Mouse (Mus musculus) kidney, embryonic 14.5 days (tissue): Measurements from ENCODE around the gene Adora3. TPM values are rescaled to one million over a fixed set of nuclear protein-coding genes. Genes with fewer than 3 reads are reported as not detected.

ENCODE experiments used
- ATAC-seq: fragments of 200-750 bp; cut with Nextera tagmentation; 2 replicates; pipeline ENCODE4 v1.8.0; 2017; ENCODE audit warnings: moderate number of reproducible peaks, mild to moderate bottlenecking, moderate TSS enrichment, moderate library complexity; ENCODE audit not compliant: low FRiP score, low TSS enrichment
- H3K27ac ChIP-seq: fragments of 300-500 bp; sonication (generic); 2 replicates; pipeline ENCODE4 v1.5.1; 2014; ENCODE audit warnings: low read depth, mild to moderate bottlenecking, low read length, moderate library complexity, mixed read lengths
- H3K27me3 ChIP-seq: fragments of 300-500 bp; sonication (generic); 2 replicates; pipeline ENCODE4 v1.6.1; 2014; ENCODE audit warnings: mild to moderate bottlenecking, low read length; ENCODE audit not compliant: control insufficient read depth, insufficient read depth
- H3K36me3 ChIP-seq: fragments of 300-500 bp; sonication (generic); 2 replicates; pipeline ENCODE4 v1.6.1; 2014; ENCODE audit warnings: low read length, mixed read lengths; ENCODE audit not compliant: control insufficient read depth, insufficient read depth
- H3K4me1 ChIP-seq: fragments of 300-500 bp; sonication (generic); 2 replicates; pipeline ENCODE4 v1.6.1; 2014; ENCODE audit warnings: low read length, mixed read lengths; ENCODE audit not compliant: control insufficient read depth, insufficient read depth
- H3K4me2 ChIP-seq: fragments of 300-500 bp; sonication (generic); replicated peaks from 2 replicates; pipeline ENCODE4 v1.6.1; 2014; ENCODE audit warnings: low read depth, mild to moderate bottlenecking, low read length
- H3K4me3 ChIP-seq: fragments of 300-500 bp; sonication (generic); 2 replicates; pipeline ENCODE4 v1.5.1; 2014; ENCODE audit warnings: mild to moderate bottlenecking, low read length
- H3K9ac ChIP-seq: fragments of 300-500 bp; sonication (generic); 2 replicates; pipeline ENCODE4 v1.6.1; 2014; ENCODE audit warnings: low read depth, mild to moderate bottlenecking, low read length, moderate library complexity
- H3K9me3 ChIP-seq: fragments of 300-500 bp; sonication (generic); 2 replicates; pipeline ENCODE4 v1.6.1; 2016; ENCODE audit warnings: low read length; ENCODE audit not compliant: control insufficient read depth
- WGBS: fragments of 180-500 bp; shearing (Covaris S2); extraction: QIAGEN DNeasy Blood & Tissue Kit; methylation state at CpG from one replicate; pipeline ENCODE4 v1.1.7; 2014; 5-methylcytosine and 5-hydroxymethylcytosine counted together
- polyA plus RNA-seq: library from polyadenylated mRNA; unstranded; fragments of >200 nt; fragmentation: Nextera tagmentation; extraction: Ambion mirVana; gene quantifications from 2 replicates; pipeline ENCODE4 v1.2.1, GENCODE M21; 2014

The Adora3 gene
- polyA plus RNA-seq, 1 experiment from 2014 or later, result 0.18 TPM

DNA sequence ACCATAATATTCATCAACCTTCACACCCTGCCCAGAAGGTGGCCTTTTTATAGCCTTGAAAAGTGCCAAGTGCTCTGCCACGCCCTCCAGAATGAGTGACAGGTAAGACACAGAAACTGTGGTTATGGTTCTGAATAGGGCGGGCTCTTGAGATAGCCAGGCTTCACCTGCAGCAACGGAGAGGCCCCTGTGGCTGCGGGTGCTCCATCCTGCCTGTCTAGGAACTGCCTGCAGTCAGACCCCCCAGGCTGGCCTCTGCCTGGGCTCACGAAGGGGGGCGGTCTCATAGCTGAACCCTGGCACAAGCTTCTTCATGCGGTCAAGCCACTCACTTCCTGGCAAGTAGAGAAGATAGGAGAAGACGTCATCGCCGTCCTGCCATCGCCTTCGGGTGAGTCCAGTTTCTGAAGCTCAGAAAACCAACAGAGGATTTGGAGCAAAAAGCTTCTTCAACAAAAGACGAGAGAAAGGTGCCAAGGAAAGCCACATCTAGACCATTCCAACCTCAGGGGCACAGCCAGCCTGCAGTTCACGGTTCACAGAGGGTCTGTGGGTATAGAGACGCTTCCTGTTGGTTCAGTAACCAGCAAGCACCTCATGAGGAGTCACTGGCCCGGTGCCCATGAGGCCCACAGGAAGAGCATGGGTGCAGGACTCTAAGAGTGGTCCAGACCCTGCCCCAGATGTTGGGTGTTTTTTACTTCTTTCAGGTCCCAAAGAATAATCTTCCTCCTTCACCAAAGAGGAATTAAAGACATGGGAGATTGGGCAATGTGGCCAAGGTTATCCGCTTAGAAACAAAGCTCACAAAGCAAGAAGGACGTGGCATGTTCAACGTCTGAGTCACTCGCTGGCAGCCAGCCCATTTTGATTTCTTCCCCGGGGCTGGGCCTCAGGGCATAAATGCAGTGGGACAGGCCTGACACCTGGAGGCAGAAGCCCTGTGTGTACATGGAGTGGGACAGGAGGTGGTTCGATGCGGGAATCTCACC, 24.2 kb downstream of the Adora3 start:
- Histone ChIP-seq H3K9me3 (no peaks in the 10 kb centered on the region), H3K9ac (no peak overlapping the region), H3K4me3 (no peak overlapping the region), H3K4me2 (no peak overlapping the region), H3K4me1 (peaks cover 16% of the 10 kb centered on the region; the same call in 1 of the 2 replicates), H3K36me3 (no peaks in the 10 kb centered on the region), H3K27ac (no peak overlapping the region; the same call in 1 of the 2 replicates), H3K27me3 (no peaks in the 10 kb centered on the region)
- 75% methylated on average over 23 of the region's 23 CpGs for WGBS
- ATAC-seq, result no peak

DNA sequence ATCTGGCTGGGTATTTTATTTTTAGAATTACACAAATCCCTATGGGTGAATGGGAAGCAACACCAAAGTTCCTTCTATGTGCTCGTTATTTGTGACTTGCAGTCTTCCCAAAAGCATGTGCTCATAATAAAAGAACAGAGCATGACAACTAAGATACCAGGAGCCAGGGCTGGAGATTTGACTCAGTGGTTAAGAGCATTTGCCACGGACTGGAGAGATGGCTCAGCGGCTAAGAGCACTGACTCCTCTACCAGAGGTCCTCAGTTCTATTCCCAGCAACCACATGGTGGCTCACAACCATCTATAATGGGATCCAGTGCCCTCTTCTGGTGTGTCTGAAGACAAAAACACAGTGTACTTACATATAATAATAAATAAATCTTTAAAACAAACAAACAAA, 26.2 kb downstream of the Adora3 start:
- Histone ChIP-seq H3K4me2 (no peak overlapping the region), H3K27ac (no peak overlapping the region), H3K4me1 (peaks cover 10% of the 10 kb centered on the region; the same call in 1 of the 2 replicates), H3K9me3 (no peaks in the 10 kb centered on the region), H3K9ac (no peak overlapping the region), H3K36me3 (no peaks in the 10 kb centered on the region), H3K4me3 (no peak overlapping the region), H3K27me3 (no peaks in the 10 kb centered on the region)
- ATAC-seq, result no peak
- WGBS, result 88% methylated on average over 3 of the region's 3 CpGs

DNA sequence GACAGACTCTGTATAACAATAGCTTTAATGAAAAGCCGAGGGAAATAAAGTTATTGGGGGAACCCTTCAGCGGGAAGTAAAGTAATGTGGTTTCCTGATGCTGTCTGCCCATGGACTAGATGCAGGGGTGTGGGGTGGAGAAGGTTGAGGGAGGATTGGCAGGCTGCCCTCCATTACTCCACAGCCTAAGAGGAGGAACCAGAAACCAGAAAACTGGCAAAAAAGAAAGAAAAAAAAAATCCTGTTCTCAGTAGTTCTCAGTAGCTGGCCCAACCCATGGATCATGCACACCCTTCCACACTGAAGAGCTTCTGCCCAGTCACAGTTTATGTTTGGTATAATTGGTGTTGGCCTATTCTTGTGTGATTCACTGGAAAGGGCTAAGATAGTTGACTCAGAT, 27.7 kb downstream of the Adora3 start:
- 81% methylated on average over 2 of the region's 2 CpGs for WGBS
- peaks cover 7% of the 10 kb centered on the region; the same call in 1 of the 2 replicates for H3K4me1 ChIP-seq
- no peak overlapping the region for H3K9ac ChIP-seq
- no peaks in the 10 kb centered on the region for H3K36me3 ChIP-seq
- no peaks in the 10 kb centered on the region for H3K27me3 ChIP-seq
- H3K4me3 ChIP-seq, result no peak overlapping the region
- no peak overlapping the region for H3K4me2 ChIP-seq
- no peak for ATAC-seq
- no peak overlapping the region for H3K27ac ChIP-seq
- H3K9me3 ChIP-seq, result no peaks in the 10 kb centered on the region

DNA sequence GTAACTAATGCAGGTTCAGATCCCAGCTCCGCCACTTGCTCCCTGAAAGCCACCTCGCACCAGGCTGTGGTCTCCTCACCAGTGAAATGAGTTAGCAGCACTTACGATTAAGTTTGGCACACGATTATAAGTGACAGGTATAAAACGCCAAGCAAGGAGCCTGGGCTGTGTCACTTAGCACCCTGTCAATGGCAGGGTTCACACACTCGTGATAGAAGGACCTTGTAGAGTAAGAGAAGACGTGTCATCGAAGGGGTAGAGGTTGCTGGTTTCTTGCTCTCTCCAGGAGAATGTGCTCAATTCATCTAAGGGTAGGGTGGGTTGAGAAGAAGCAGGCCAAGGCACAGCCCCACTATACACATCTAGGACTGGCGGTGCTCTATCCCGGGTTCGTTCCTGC, 28.2 kb downstream of the Adora3 start:
- ATAC-seq, result no peak
- H3K27ac ChIP-seq, result no peak overlapping the region
- no peak overlapping the region for H3K4me3 ChIP-seq
- H3K9ac ChIP-seq, result no peak overlapping the region
- peaks cover 7% of the 10 kb centered on the region; the same call in 1 of the 2 replicates for H3K4me1 ChIP-seq
- no peak overlapping the region for H3K4me2 ChIP-seq
- H3K9me3 ChIP-seq, result no peaks in the 10 kb centered on the region
- no peaks in the 10 kb centered on the region for H3K36me3 ChIP-seq
- H3K27me3 ChIP-seq, result no peaks in the 10 kb centered on the region
- 93% methylated on average over 11 of the region's 11 CpGs for WGBS

DNA sequence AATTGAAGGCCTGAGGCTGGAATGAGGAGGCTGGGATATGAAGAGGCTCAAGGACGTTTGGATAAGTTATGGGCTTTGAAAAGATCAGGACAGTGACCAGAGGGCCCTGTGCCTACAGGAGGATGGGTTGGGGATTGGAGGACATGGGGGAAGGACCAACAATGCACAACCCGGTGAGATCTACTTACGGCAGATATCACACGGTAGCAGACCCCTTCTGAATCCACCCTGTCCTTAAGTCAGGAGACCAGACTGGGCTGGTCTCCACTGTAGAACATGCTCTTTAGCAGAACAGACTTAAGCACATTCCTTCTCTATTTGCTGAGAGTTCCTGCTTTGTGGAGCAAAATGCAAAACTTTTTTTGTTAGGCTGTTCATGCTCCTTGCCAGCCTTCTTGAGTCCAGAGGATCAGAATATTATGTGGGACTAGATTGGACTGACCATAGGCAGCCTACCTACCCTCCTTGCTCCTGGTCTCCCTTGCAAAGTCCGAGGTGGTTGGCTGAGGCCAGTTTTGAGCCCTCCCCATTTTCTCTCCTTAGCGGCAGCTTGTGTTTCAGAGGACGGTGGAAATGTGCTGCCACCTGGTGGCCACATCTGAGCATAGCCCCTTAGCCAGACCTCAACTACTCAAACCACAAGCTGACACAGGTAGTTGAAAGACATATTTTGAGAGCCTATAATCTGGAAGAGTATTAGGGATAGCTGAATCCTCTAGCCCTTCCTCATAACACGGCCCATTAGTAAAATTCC, 28.9 kb downstream of the Adora3 start:
- Histone ChIP-seq H3K27me3 (no peaks in the 10 kb centered on the region), H3K9ac (no peak overlapping the region), H3K4me1 (peaks cover 2% of the 10 kb centered on the region; the same call in 1 of the 2 replicates), H3K36me3 (no peaks in the 10 kb centered on the region), H3K9me3 (no peaks in the 10 kb centered on the region), H3K4me3 (no peak overlapping the region), H3K4me2 (no peak overlapping the region), H3K27ac (no peak overlapping the region)
- peak; percentile 89 for ATAC-seq
- 42% methylated on average over 8 of the region's 8 CpGs for WGBS

DNA sequence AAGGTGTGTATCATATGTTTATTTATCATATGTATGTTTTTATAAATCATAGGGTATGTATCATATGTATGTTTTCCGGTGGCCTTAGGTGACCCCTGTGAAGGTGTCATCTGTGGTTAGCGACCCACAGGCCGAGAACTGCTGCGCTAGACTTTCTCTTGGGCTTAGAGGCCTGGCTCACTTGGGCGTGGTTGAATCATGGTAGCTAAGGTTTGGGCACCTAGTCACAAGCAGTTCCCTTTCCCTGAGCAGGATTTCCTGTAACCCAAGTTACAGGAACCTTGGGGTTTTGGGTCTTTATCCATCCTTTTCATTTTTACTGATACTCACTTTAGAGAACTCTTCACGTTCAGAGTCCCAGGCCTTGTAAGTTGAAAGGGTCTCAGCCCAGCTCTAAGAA, 29.6 kb downstream of the Adora3 start:
- no peak for ATAC-seq
- H3K9ac ChIP-seq, result no peak overlapping the region
- no peaks in the 10 kb centered on the region for H3K36me3 ChIP-seq
- no peak overlapping the region for H3K4me3 ChIP-seq
- no peaks in the 10 kb centered on the region for H3K9me3 ChIP-seq
- WGBS, result 83% methylated on average over 6 of the region's 6 CpGs
- no peaks in the 10 kb centered on the region for H3K27me3 ChIP-seq
- no peak overlapping the region for H3K27ac ChIP-seq
- H3K4me2 ChIP-seq, result no peak overlapping the region
- H3K4me1 ChIP-seq, result no peaks in the 10 kb centered on the region

DNA sequence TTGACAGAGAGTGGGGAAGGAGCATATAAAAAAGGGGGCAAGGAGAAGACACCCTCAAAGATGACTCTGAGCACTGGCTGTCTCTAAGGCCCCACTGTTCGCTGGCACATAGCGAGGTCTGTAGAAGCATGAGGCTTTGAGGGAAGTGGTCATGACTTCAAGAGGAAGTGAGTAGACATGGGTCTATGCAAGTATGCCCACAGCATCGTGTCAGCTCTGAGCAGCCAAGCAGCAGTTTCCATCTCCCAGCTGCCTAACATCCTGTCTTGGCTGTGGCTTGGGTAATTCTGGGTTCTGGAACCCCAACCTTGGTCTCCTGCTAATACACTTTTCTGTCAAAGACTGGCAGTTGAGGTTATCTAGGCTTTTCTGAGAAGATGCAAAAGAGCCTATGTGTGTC, 30.1 kb downstream of the Adora3 start:
- 84% methylated on average over 3 of the region's 3 CpGs for WGBS

DNA sequence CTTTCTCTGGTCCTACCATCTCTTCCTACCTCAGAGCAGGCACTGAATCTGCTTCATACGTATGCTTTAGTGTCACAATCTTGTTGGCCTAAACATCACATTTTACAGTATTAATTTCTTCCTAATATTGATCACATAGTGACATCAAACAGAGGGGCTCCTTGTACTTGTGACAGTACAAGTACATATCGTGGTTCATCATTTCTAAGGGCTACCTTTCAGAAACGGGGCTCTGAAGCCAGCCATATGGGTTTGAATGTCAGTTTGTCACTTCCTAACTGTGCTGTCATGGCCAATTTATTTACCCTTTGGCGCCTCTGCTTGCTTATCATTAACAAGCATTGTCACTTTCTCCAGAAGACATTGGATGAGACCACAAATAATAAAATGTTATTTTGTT, 30.8 kb downstream of the Adora3 start:
- no peak for ATAC-seq
- no peak overlapping the region for H3K4me3 ChIP-seq
- H3K9me3 ChIP-seq, result no peaks in the 10 kb centered on the region
- no peaks in the 10 kb centered on the region for H3K27me3 ChIP-seq
- no peaks in the 10 kb centered on the region for H3K4me1 ChIP-seq
- H3K36me3 ChIP-seq, result no peaks in the 10 kb centered on the region
- WGBS, result 82% methylated on average over 4 of the region's 4 CpGs
- H3K4me2 ChIP-seq, result no peak overlapping the region
- H3K27ac ChIP-seq, result no peak overlapping the region
- H3K9ac ChIP-seq, result no peak overlapping the region

More for the DNA sequence above, 30.1 kb downstream of the Adora3 start:
- Histone ChIP-seq H3K9me3 (no peaks in the 10 kb centered on the region), H3K9ac (no peak overlapping the region), H3K4me1 (no peaks in the 10 kb centered on the region), H3K4me2 (no peak overlapping the region), H3K27me3 (no peaks in the 10 kb centered on the region), H3K36me3 (no peaks in the 10 kb centered on the region), H3K27ac (no peak overlapping the region), H3K4me3 (no peak overlapping the region)
- ATAC-seq, result no peak

DNA sequence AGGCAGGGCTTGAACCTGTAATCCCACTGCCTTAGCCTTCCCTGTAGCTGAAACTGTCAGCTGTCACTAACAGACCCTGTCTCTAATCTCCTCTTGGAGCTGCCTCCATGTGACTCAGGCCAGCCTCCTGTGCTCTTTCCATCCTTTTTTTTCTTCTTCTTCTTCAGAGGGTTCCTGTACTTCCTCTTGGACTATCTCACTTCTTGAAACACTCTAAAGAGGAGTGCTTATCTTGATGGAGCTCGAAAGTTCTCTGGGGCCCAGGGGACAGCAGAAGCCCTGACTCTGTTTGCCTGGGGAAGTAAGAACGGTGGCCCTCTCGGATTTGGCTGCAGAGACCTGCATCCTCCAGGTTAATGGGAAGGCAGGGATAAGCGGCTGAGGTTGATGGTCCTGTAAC, 33.6 kb downstream of the Adora3 start:
- Histone ChIP-seq H3K36me3 (no peaks in the 10 kb centered on the region), H3K4me2 (no peak overlapping the region), H3K27ac (no peak overlapping the region), H3K27me3 (no peaks in the 10 kb centered on the region), H3K4me3 (no peak overlapping the region), H3K9me3 (no peaks in the 10 kb centered on the region), H3K9ac (no peak overlapping the region), H3K4me1 (no peaks in the 10 kb centered on the region)
- ATAC-seq, result no peak
- WGBS, result 64% methylated on average over 4 of the region's 4 CpGs
